Mouse (Mus musculus) limb, embryonic 11.5 days (tissue): ENCODE measurements at regions not wholly inside any gene's neighbourhood (a gene's known extent, or its start where the extent isn't known, plus 50 kb on each side); places are given as distances from the start of the nearest gene placed in this dataset.

Experiments used
- ATAC-seq: fragments of 200-750 bp; cut with Nextera tagmentation; 2 replicates; pipeline ENCODE4 v1.8.0; 2017; ENCODE audit warnings: low read depth; ENCODE audit not compliant: insufficient number of reproducible peaks, low FRiP score, low TSS enrichment
- DNase-seq: peaks from one replicate; pipeline ENCODE4 v3.0.0-alpha.2; 2015; ENCODE audit warnings: low spot score
- H3K27ac ChIP-seq: fragments of 300-500 bp; sonication (generic); replicated peaks from 2 replicates; pipeline ENCODE4 v1.5.1; 2014; ENCODE audit warnings: low read depth, mild to moderate bottlenecking, low read length
- H3K27me3 ChIP-seq: fragments of 300-500 bp; sonication (generic); 2 replicates; pipeline ENCODE4 v1.6.1; 2014; ENCODE audit warnings: mild to moderate bottlenecking, low read length, mixed read lengths; ENCODE audit not compliant: control insufficient read depth, insufficient read depth
- H3K36me3 ChIP-seq: fragments of 300-500 bp; sonication (generic); 2 replicates; pipeline ENCODE4 v1.6.1; 2014; ENCODE audit warnings: mild to moderate bottlenecking, low read length, moderate library complexity, mixed read lengths; ENCODE audit not compliant: control insufficient read depth, insufficient read depth
- H3K4me1 ChIP-seq: fragments of 300-500 bp; sonication (generic); 2 replicates; pipeline ENCODE4 v1.6.1; 2014; ENCODE audit warnings: low read length, mixed read lengths; ENCODE audit not compliant: control insufficient read depth, insufficient read depth
- H3K4me2 ChIP-seq: fragments of 300-500 bp; sonication (generic); 2 replicates; pipeline ENCODE4 v1.6.1; 2014; ENCODE audit warnings: low read depth, mild to moderate bottlenecking, moderate library complexity; ENCODE audit not compliant: severe bottlenecking
- H3K4me3 ChIP-seq: fragments of 300-500 bp; sonication (generic); 2 replicates; pipeline ENCODE4 v1.5.1; 2014; ENCODE audit warnings: low read depth, low read length
- H3K9ac ChIP-seq: fragments of 300-500 bp; sonication (generic); 2 replicates; pipeline ENCODE4 v1.6.1; 2014; ENCODE audit warnings: mild to moderate bottlenecking, low read length
- H3K9me3 ChIP-seq: fragments of 300-500 bp; sonication (generic); 2 replicates; pipeline ENCODE4 v1.6.1; 2016; ENCODE audit warnings: low read length; ENCODE audit not compliant: control insufficient read depth
- WGBS: fragments of 180-500 bp; shearing (Covaris S2); extraction: QIAGEN DNeasy Blood & Tissue Kit; methylation state at CpG from one replicate; pipeline ENCODE4 v1.1.7; 2014; 5-methylcytosine and 5-hydroxymethylcytosine counted together

DNA sequence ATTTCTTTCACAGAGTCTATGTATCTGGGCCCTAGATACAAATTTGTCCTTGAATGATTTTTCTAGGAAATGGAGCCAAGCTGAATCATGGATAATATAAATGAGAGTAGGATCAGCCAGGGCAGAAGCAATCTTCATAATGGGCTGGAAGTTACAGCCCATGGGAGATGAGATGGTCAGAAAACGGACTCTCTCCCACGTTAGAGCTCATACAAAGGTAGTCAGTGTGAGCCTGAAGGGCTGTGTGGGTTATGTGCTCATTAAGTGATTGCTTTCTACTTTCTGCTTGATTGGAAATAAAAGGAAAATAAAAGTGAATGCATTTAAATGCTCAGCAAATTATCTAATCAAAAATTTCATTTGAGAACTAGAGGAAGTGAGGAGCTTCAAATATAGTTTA is 2017.1 kb upstream of the Pcdh20 start:
- WGBS, result 81% methylated on average over 2 of the region's 2 CpGs
- H3K27me3 ChIP-seq, result no peaks in the 10 kb centered on the region
- ATAC-seq (no peak), DNase-seq (no peak)
- no peak overlapping the region for H3K9ac ChIP-seq
- no peak overlapping the region for H3K27ac ChIP-seq
- no peaks in the 10 kb centered on the region for H3K9me3 ChIP-seq
- H3K4me3 ChIP-seq, result no peak overlapping the region
- H3K4me2 ChIP-seq, result no peak overlapping the region
- H3K4me1 ChIP-seq, result no peaks in the 10 kb centered on the region
- H3K36me3 ChIP-seq, result no peaks in the 10 kb centered on the region

DNA sequence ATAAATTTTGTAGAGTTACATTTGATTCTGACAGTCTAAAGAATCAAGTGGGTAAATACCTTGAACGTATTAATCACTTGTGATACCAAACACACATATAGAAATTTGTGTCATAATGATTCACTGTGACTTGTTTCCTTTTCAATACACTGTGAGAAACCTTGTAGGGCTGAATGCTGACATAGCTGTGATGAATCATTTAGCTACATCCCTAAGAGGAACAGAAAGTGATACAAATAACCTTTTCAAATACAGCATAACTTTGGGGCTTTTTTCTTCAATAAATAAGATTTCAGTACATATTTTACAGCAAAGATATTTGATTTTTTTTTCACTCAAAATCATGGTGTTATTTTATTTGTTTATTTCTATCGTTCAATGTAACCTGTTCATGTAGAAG is 1976.8 kb upstream of the Pcdh20 start:
- H3K27ac ChIP-seq, result no peak overlapping the region
- no peaks in the 10 kb centered on the region for H3K9me3 ChIP-seq
- H3K9ac ChIP-seq, result no peak overlapping the region
- no peak overlapping the region for H3K4me3 ChIP-seq
- no peaks in the 10 kb centered on the region for H3K4me1 ChIP-seq
- no peaks in the 10 kb centered on the region for H3K27me3 ChIP-seq
- no peak for ATAC-seq
- H3K4me2 ChIP-seq, result no peak overlapping the region
- DNase-seq, result no peak
- H3K36me3 ChIP-seq, result no peaks in the 10 kb centered on the region
- WGBS, result 80% methylated on average over 2 of the region's 2 CpGs

DNA sequence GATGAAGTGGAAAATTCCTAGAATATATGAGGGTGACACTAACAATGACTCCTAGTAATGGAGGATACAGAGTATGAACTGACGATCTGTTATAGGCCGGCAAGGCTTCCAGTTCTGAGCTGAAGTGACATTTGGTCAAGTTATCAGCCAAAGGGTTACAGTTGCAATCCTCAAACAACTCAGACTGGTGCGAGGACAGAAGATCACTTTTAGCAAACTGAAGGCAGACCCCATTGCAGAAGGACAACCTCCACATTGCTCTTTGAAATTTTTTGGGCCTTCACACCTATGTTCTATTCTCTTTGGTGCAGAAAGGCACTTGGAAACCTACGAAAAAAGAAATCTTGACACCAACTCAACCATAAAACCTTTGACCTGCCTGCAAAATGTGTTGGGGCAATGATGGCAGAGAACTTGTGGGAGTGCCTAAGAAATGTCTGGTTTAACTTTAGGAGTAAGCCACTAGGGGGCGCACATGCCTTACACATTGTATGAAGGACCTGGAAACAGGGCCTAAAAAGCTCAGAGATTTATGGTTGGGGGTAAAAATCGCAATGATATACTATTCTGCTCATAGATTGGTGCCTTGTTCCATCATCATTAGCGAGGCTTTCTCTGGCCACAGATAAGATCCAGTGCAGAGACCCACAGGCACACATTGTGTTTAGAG is 1961.8 kb upstream of the Pcdh20 start:
- peak; percentile 81; the same call in 1 of the 2 replicates for ATAC-seq

DNA sequence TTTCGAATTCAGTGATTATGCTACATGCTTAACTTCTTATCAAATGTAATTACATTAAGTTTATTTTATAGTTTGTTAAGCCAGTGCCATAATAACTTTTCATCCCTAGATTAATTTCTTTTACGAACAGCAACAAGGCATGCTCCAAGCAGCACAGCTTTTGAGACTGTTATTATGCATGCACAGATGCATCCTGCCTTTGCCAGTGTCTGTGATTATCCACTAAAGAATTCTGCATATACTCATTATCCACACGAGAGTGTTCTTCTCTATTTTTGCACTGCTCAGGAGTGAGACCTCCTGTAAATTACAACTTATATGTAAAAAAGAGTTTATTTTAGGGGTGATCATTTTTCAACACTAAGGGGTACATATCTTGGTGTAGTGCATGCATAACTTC is 1941.5 kb upstream of the Pcdh20 start:
- Histone ChIP-seq H3K4me1 (no peaks in the 10 kb centered on the region), H3K36me3 (no peaks in the 10 kb centered on the region), H3K4me3 (no peak overlapping the region), H3K9me3 (no peaks in the 10 kb centered on the region), H3K27me3 (no peaks in the 10 kb centered on the region), H3K4me2 (no peak overlapping the region), H3K9ac (no peak overlapping the region), H3K27ac (no peak overlapping the region)
- DNase-seq (no peak), ATAC-seq (no peak)
- WGBS, result 69% methylated on average over 3 of the region's 3 CpGs

More for the DNA sequence above, 1961.8 kb upstream of the Pcdh20 start:
- WGBS, result 49% methylated on average over 7 of the region's 7 CpGs
- no peak overlapping the region for H3K9ac ChIP-seq
- H3K27me3 ChIP-seq, result no peaks in the 10 kb centered on the region
- no peaks in the 10 kb centered on the region for H3K9me3 ChIP-seq
- no peaks in the 10 kb centered on the region for H3K4me1 ChIP-seq
- H3K36me3 ChIP-seq, result no peaks in the 10 kb centered on the region
- DNase-seq, result peak; percentile 84
- H3K27ac ChIP-seq, result no peak overlapping the region
- no peak overlapping the region for H3K4me3 ChIP-seq
- no peak overlapping the region for H3K4me2 ChIP-seq

DNA sequence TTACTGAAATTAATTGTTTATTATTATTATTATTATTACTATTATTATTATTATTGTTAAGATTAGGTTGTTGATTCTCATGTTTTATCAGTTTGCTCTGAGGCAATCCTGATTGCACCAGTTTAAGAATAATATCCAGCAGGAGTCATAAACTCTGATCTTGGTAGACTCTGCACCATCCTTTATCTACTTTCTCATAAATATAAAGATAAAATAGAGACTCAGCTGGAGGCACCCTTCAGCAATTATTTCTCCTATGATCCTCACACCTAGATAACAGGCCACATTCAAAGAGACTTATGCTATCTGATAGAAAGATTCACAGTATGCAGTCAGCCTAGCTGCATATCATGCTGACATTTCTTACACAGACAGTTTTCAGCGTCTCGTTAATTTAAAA is 1935.2 kb upstream of the Pcdh20 start:
- whole genome bisulfite sequencing, result 92% methylated on average over 2 of the region's 2 CpGs
- H3K27ac ChIP-seq, result no peak overlapping the region
- H3K4me3 ChIP-seq, result no peak overlapping the region
- no peak overlapping the region for H3K4me2 ChIP-seq
- no peaks in the 10 kb centered on the region for H3K9me3 ChIP-seq
- DNase-seq (no peak), ATAC-seq (no peak)
- no peaks in the 10 kb centered on the region for H3K27me3 ChIP-seq
- H3K36me3 ChIP-seq, result no peaks in the 10 kb centered on the region
- no peaks in the 10 kb centered on the region for H3K4me1 ChIP-seq
- no peak overlapping the region for H3K9ac ChIP-seq

DNA sequence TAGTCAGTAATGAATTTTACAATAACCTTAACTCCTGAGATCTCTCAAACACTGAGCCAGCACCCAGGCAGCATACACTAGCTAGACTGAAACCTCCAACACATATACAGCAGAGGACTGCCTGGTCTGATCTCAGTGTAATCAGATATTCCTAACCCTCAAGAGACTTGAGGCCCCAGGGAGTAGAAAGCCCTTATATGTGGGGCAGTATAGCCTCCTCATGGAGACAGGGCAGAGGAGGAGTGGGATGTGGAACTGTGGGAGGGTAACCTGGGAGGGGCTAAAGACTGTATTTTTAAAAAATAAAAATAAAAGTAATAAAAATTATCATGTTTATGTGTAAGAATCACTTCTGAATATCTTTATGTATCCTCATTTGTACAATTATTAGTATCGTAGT is 1934.3 kb upstream of the Pcdh20 start:
- WGBS, result 92% methylated on average over 1 of the region's 1 CpGs

DNA sequence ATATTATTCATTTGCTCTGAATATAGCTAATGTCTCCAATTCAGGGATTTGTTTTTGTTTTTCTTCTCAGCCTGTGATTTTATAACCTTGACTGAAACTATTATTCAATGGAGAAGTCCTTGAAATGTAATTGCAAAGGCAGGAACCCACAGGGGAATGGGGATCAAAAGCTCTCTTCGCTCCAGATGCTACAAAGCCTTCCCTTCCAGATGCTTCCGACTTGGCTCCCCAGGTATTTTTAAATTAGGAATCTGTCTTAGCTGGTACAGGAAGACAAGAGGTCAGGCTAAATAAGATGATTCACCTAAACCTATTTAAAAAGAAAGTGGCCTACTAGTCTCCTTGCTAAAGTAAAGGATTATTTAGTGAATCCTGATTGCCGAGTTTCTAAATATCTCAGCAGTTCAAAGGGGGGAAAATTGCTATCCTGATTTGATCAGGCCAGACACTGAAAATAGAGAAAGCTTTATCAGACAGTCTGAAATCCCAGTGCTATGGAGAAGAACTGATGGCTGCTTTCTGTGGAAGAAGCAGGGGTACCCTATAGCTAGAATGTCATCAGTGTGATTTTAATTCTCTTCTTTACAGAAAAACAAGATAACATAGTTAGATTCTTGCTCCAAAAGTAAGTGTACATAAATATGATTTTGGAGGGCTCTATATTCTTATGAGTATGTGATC is 1896.2 kb upstream of the Pcdh20 start:
- ATAC-seq (no peak), DNase-seq (no peak)
- no peak overlapping the region for H3K4me3 ChIP-seq
- H3K27ac ChIP-seq, result no peak overlapping the region
- no peaks in the 10 kb centered on the region for H3K36me3 ChIP-seq
- 55% methylated on average over 3 of the region's 3 CpGs for WGBS
- H3K4me1 ChIP-seq, result no peaks in the 10 kb centered on the region
- H3K27me3 ChIP-seq, result no peaks in the 10 kb centered on the region
- no peak overlapping the region for H3K9ac ChIP-seq
- no peaks in the 10 kb centered on the region for H3K9me3 ChIP-seq
- H3K4me2 ChIP-seq, result no peak overlapping the region

More for the DNA sequence above, 1934.3 kb upstream of the Pcdh20 start:
- ATAC-seq (0 out of 2 replicates have a peak, but pooled peaks have one; percentile 26), DNase-seq (no peak)
- no peaks in the 10 kb centered on the region for H3K4me1 ChIP-seq
- H3K4me2 ChIP-seq, result no peak overlapping the region
- H3K27ac ChIP-seq, result no peak overlapping the region
- H3K36me3 ChIP-seq, result no peaks in the 10 kb centered on the region
- no peak overlapping the region for H3K9ac ChIP-seq
- no peaks in the 10 kb centered on the region for H3K27me3 ChIP-seq
- H3K4me3 ChIP-seq, result no peak overlapping the region
- H3K9me3 ChIP-seq, result no peaks in the 10 kb centered on the region

DNA sequence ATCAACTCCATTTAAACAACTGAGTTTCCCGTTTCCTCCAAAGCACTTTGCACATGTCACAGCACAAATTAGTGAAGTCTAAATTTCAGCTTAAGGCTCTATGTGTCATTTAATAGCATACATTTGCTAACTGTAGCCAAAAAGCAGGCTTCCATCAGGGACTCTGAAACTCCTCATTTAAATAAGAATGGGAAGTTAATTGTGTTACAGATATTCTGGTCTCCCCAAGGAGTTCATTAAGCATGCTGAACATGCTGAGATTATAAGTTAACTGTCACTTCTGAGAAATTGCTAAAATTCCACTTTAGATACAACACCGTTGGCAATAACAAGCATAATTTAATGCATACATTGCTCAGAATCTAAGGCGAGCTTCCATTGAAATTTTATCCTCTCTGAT is 1863.3 kb upstream of the Pcdh20 start:
- Histone ChIP-seq H3K4me1 (no peaks in the 10 kb centered on the region), H3K4me3 (no peak overlapping the region), H3K36me3 (no peaks in the 10 kb centered on the region), H3K4me2 (no peak overlapping the region), H3K9me3 (no peaks in the 10 kb centered on the region), H3K27ac (no peak overlapping the region), H3K9ac (no peak overlapping the region), H3K27me3 (no peaks in the 10 kb centered on the region)
- ATAC-seq (no peak), DNase-seq (no peak)
- WGBS, result 72% methylated on average over 3 of the region's 3 CpGs
